Mouse (Mus musculus) adrenal gland, adult 8-10 months (tissue): ENCODE results near the gene Hsd17b6. TPM values are rescaled to one million over a fixed set of nuclear protein-coding genes. Genes with fewer than 3 reads are reported as not detected.

Experiments used
- total RNA-seq, 4 experiments: library from RNA; stranded (reverse); gene quantifications; 2 replicates each; pipeline ENCODE4 v1.2.4; 2022

Gene Hsd17b6
- total RNA-seq, 4 experiments from 2014 or later: 0.51 TPM; not detected in 3

Other genes starting within 250 kb of the Hsd17b6 start
- 1 to 10 TPM; 4.0 to 5.4 (median 4.4) TPM for gene Rdh1, start 247.9 kb downstream of the Hsd17b6 start, total RNA-seq
- 1 to 10 TPM; 4.8 to 9.8 (median 6.6) TPM for gene Rdh16f1, start 247.8 kb downstream of the Hsd17b6 start, total RNA-seq
- under 1 TPM in 1 of 4 experiments, not detected in 3; 0.38 TPM for gene Rdh9, start 231.2 kb downstream of the Hsd17b6 start, total RNA-seq
- 1 to 10 TPM in 1 of 4 experiments, under 1 TPM in 3; 0.55 to 2.9 (median 0.78) TPM for gene Rdh16, start 206.5 kb downstream of the Hsd17b6 start, total RNA-seq
- gene Rdh19, start 157.7 kb downstream of the Hsd17b6 start, total RNA-seq: under 1 TPM in 3 of 4 experiments, not detected in 1; 0.20 to 0.38 (median 0.24) TPM
- not detected for gene Rdh16f2, start 141.1 kb downstream of the Hsd17b6 start, total RNA-seq
- under 1 TPM in 2 of 4 experiments, not detected in 2; 0.19 to 0.20 TPM for gene Rdh7, start 118.8 kb downstream of the Hsd17b6 start, total RNA-seq
- 1 to 10 TPM in 1 of 4 experiments, under 1 TPM in 3; 0.64 to 1.6 (median 0.72) TPM for gene Sdr9c7, start 109.1 kb downstream of the Hsd17b6 start, total RNA-seq
- 1 to 10 TPM; 2.1 to 3.5 (median 3.0) TPM for gene Prim1, start 7.6 kb upstream of the Hsd17b6 start, total RNA-seq
- 100 to 1,000 TPM; 560 to 666 (median 578) TPM for gene Naca, start 28.0 kb upstream of the Hsd17b6 start, total RNA-seq
- 100 to 1,000 TPM; 128 to 203 (median 146) TPM for gene Ptges3, start 51.3 kb upstream of the Hsd17b6 start, total RNA-seq
- 1,000 to 10,000 TPM; 1,737 to 2,601 (median 2,176) TPM for gene Atp5b, start 75.7 kb upstream of the Hsd17b6 start, total RNA-seq
- gene Baz2a, start 84.0 kb upstream of the Hsd17b6 start, total RNA-seq: 10 to 100 TPM; 52.9 to 78.0 (median 62.7) TPM
- 100 to 1,000 TPM in 2 of 4 experiments, 10 to 100 TPM in 2; 83.6 to 110 (median 99.3) TPM for gene Rbms2, start 172.7 kb upstream of the Hsd17b6 start, total RNA-seq
- gene Gls2, start 186.8 kb upstream of the Hsd17b6 start, total RNA-seq: 1 to 10 TPM; 2.5 to 4.2 (median 3.5) TPM
- gene Spryd4, start 204.2 kb upstream of the Hsd17b6 start, total RNA-seq: 10 to 100 TPM; 15.3 to 17.3 (median 16.9) TPM
- not detected for gene Mip, start 218.2 kb upstream of the Hsd17b6 start, total RNA-seq
- gene Timeless, start 224.5 kb upstream of the Hsd17b6 start, total RNA-seq: 10 to 100 TPM in 2 of 4 experiments, 1 to 10 TPM in 2; 8.0 to 14.4 (median 11.1) TPM
- under 1 TPM in 1 of 4 experiments, not detected in 3; 0.56 TPM for gene Apon, start 246.5 kb upstream of the Hsd17b6 start, total RNA-seq